ENCODE assay signal across 8 mouse cellular contexts in genomic region chr19:46135297-46135696, GRCm38 (mm10). TPM values are rescaled to one million over a fixed set of nuclear protein-coding genes. Genes with fewer than 3 reads are reported as not detected.
DNase-seq lines count a peak whose midpoint lies in the region; ATAC-seq and TF ChIP-seq lines count a peak whose summit lies in the region.

No protein-coding gene starts in this region.

- peaks cover 20% of the 10 kb centered on the region; the same call in 1 of the 2 replicates for H3K4me1 ChIP-seq in hindbrain, postnatal 0 days (ENCODE audit: insufficient read depth, low read length)

- peak overlapping the region; percentile 97 for H3K4me2 ChIP-seq in hindbrain, postnatal 0 days (ENCODE audit: low read depth, low read length)

- H3K36me3 ChIP-seq in hindbrain, postnatal 0 days (ENCODE audit: insufficient read depth, low read length) = no peaks in the 10 kb centered on the region

- H3K27me3 ChIP-seq in hindbrain, postnatal 0 days (ENCODE audit: insufficient read depth, low read length) = peaks cover 43% of the 10 kb centered on the region

- ATAC-seq in common myeloid progenitor, adult 5-6 weeks (replicated peaks; ENCODE audit: low read depth, poor library complexity, severe bottlenecking) = peak; percentile 69
- ATAC-seq in hindbrain, postnatal 0 days = peak; percentile 84

- H3K27ac ChIP-seq in gastrocnemius, adult 2 months = peak overlapping the region; percentile 91
- H3K27ac ChIP-seq in hindbrain, postnatal 0 days = no peak overlapping the region

- peak overlapping the region; percentile 80 for H3K4me3 ChIP-seq in gastrocnemius, adult 2 months
- peak overlapping the region; percentile 46 for H3K4me3 ChIP-seq in hindbrain, postnatal 0 days (ENCODE audit: low read length)

- DNase-seq in T-cell, adult 2 months (ENCODE audit: low spot score) = peak; percentile 80
- DNase-seq in gastrocnemius, adult 2 months = peak; percentile 92
- DNase-seq in hindbrain, postnatal 0 days (ENCODE audit: low spot score) = peak; percentile 94
- peak; percentile 93 to 95 for DNase-seq in left cerebral cortex, adult 18-20 months (ENCODE audit: low spot score in 2 of 2)
- DNase-seq in lung, postnatal 4 days = peak; percentile 85 to 93
- DNase-seq in retina, postnatal 7 days (ENCODE audit: low read depth, low spot score) = peak; percentile 81
- DNase-seq in urinary bladder, adult 18-20 months (ENCODE audit: low spot score in 2 of 2) = peak; percentile 79 to 83

- intact Hi-C loops in gastrocnemius, adult 2 months (cut with DNase I) = loop anchor here (1.0 to 2.0 kb wide), 2 partner anchors 119 to 174 kb away; no protein-coding TSS in a partner anchor

- H3K9ac ChIP-seq in hindbrain, postnatal 0 days (replicated peaks; ENCODE audit: low read length) = peak overlapping the region; percentile 49; the same call in 1 of the 2 replicates

- WGBS in hindbrain, postnatal 0 days = under 1% methylated on average over 12 of the region's 12 CpGs

- TF ChIP-seq CTCF in gastrocnemius, adult 2 months (IDR thresholded peaks at IDR 0.05) = no peak; the same call in 1 of the 2 replicates
- TF ChIP-seq CTCF in hindbrain, postnatal 0 days (IDR thresholded peaks at IDR 0.05; ENCODE audit: low read depth) = peak; percentile 99

- H3K9me3 ChIP-seq in hindbrain, postnatal 0 days (ENCODE audit: low read length) = no peaks in the 10 kb centered on the region

RNA-seq across cellular contexts. Expression of gene Elovl3, which starts 3.6 kb away (rescaled TPM):
- not detected in 2 replicates for total RNA-seq in common myeloid progenitor, adult 5-6 weeks (2017)
- total RNA-seq in gastrocnemius, adult 2 months (2021) = not detected
- total RNA-seq in hindbrain, postnatal 0 days (2014; rRNA removed) = not detected in 2 replicates
- polyA plus RNA-seq in hindbrain, postnatal 0 days (2015; fragmentation: Nextera tagmentation; extraction: Ambion mirVana) = not detected in 2 replicates
- not detected for total RNA-seq in left cerebral cortex, adult 18-20 months (2021)

RNA-seq across cellular contexts. Expression of gene Pitx3, which starts 12.8 kb away (rescaled TPM):
- total RNA-seq in common myeloid progenitor, adult 5-6 weeks (2017) = not detected in 2 replicates
- 10 to 100 TPM in 1 of 2 experiments, 1 to 10 TPM in 1; 4.6 to 15.1 TPM for total RNA-seq in gastrocnemius, adult 2 months (2021)
- total RNA-seq in hindbrain, postnatal 0 days (2014; rRNA removed) = 0.21 and 1.7 TPM in 2 replicates
- polyA plus RNA-seq in hindbrain, postnatal 0 days (2015; fragmentation: Nextera tagmentation; extraction: Ambion mirVana) = 0.16 TPM in 1 of 2 replicates, not detected in the other
- total RNA-seq in left cerebral cortex, adult 18-20 months (2021) = not detected

RNA-seq across cellular contexts. Expression of gene Gbf1, which starts 17.0 kb away (rescaled TPM):
- total RNA-seq in common myeloid progenitor, adult 5-6 weeks (2017) = 23.7 and 38.7 TPM in 2 replicates
- total RNA-seq in gastrocnemius, adult 2 months (2021) = 10 to 100 TPM; 47.4 to 59.0 TPM
- total RNA-seq in hindbrain, postnatal 0 days (2014; rRNA removed) = 56.4 and 63.7 TPM in 2 replicates
- 51.2 and 52.0 TPM in 2 replicates for polyA plus RNA-seq in hindbrain, postnatal 0 days (2015; fragmentation: Nextera tagmentation; extraction: Ambion mirVana)
- total RNA-seq in left cerebral cortex, adult 18-20 months (2021) = 10 to 100 TPM; 84.6 to 86.4 TPM

RNA-seq across cellular contexts. Expression of gene Nolc1, which starts 59.6 kb away (rescaled TPM):
- total RNA-seq in common myeloid progenitor, adult 5-6 weeks (2017) = 197 and 199 TPM in 2 replicates
- 10 to 100 TPM; 22.4 to 22.5 TPM for total RNA-seq in gastrocnemius, adult 2 months (2021)
- 24.1 and 26.9 TPM in 2 replicates for total RNA-seq in hindbrain, postnatal 0 days (2014; rRNA removed)
- 57.7 and 61.6 TPM in 2 replicates for polyA plus RNA-seq in hindbrain, postnatal 0 days (2015; fragmentation: Nextera tagmentation; extraction: Ambion mirVana)
- 10 to 100 TPM; 47.0 to 50.2 TPM for total RNA-seq in left cerebral cortex, adult 18-20 months (2021)
